Mouse (Mus musculus) embryonic facial prominence, embryonic 14.5 days (tissue): ENCODE results near the gene R3hcc1l. TPM values are rescaled to one million over a fixed set of nuclear protein-coding genes. Genes with fewer than 3 reads are reported as not detected.
A peak's percentile ranks its signal among the peaks of the same experiment; 100 is the strongest.

ENCODE experiments used
- ATAC-seq: fragments of 200-750 bp; cut with Nextera tagmentation; 2 replicates; pipeline ENCODE4 v1.8.0; 2017; ENCODE audit warnings: low read depth, moderate number of reproducible peaks, moderate TSS enrichment
- DNase-seq: peaks from one replicate; pipeline ENCODE4 v3.0.0-alpha.2; 2015; ENCODE audit warnings: low spot score
- H3K27ac ChIP-seq: fragments of 300-500 bp; sonication (generic); replicated peaks from 2 replicates; pipeline ENCODE4 v1.5.1; 2014; ENCODE audit warnings: low read depth, mild to moderate bottlenecking, low read length, moderate library complexity
- H3K27me3 ChIP-seq: fragments of 300-500 bp; sonication (generic); replicated peaks from 2 replicates; pipeline ENCODE4 v1.6.1; 2014; ENCODE audit warnings: low read length; ENCODE audit not compliant: control insufficient read depth, insufficient read depth
- H3K36me3 ChIP-seq: fragments of 300-500 bp; sonication (generic); 2 replicates; pipeline ENCODE4 v1.6.1; 2014; ENCODE audit warnings: low read length, mixed read lengths; ENCODE audit not compliant: control insufficient read depth, insufficient read depth
- H3K4me1 ChIP-seq: fragments of 300-500 bp; sonication (generic); 2 replicates; pipeline ENCODE4 v1.6.1; 2014; ENCODE audit warnings: antibody characterized with exemption, low read length; ENCODE audit not compliant: control insufficient read depth, insufficient read depth
- H3K4me2 ChIP-seq: fragments of 300-500 bp; sonication (generic); 2 replicates; pipeline ENCODE4 v1.6.1; 2014; ENCODE audit warnings: low read depth, mild to moderate bottlenecking, low read length, moderate library complexity, mixed read lengths
- H3K4me3 ChIP-seq: fragments of 300-500 bp; sonication (generic); 2 replicates; pipeline ENCODE4 v1.5.1; 2014; ENCODE audit warnings: low read depth, mild to moderate bottlenecking, low read length
- H3K9ac ChIP-seq: fragments of 300-500 bp; sonication (generic); 2 replicates; pipeline ENCODE4 v1.6.1; 2014; ENCODE audit warnings: low read depth, mild to moderate bottlenecking, low read length, moderate library complexity, mixed read lengths
- H3K9me3 ChIP-seq: fragments of 300-500 bp; sonication (generic); 2 replicates; pipeline ENCODE4 v1.6.1; 2016; ENCODE audit warnings: low read length; ENCODE audit not compliant: control insufficient read depth
- WGBS: fragments of 180-500 bp; shearing (Covaris S2); extraction: QIAGEN DNeasy Blood & Tissue Kit; methylation state at CpG from one replicate; pipeline ENCODE4 v1.1.7; 2014; 5-methylcytosine and 5-hydroxymethylcytosine counted together
- polyA plus RNA-seq: library from polyadenylated mRNA; unstranded; fragments of >200 nt; fragmentation: Nextera tagmentation; extraction: Ambion mirVana; gene quantifications from 2 replicates; pipeline ENCODE4 v1.2.1, GENCODE M21; 2014

Gene R3hcc1l
- polyA plus RNA-seq, 1 experiment from 2014 or later, result 23.0 TPM

DNA sequence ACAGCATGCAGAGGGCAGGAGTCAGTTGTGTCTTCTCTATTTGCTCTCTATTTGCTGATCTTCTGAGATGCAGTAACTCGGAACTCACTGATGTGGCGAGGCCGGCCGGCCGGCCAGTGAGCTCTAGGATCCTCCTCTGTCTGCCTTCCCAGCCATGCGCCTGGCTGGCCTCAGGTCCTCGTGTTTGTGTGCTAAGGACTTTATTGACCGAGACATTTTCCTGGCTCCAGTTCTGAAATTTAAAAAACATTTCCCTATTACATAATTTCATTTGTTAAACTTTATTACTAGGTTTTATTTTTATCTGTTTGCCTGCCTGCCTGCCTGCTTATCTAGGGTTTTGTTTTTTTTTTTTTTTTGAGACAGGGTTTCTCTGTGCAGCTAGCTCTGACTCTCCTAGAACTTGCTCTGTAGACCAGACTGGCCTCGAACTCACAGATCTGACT is 11.5 kb downstream of the R3hcc1l start:
- Histone ChIP-seq H3K36me3 (no peaks in the 10 kb centered on the region), H3K4me3 (no peak overlapping the region), H3K4me1 (no peaks in the 10 kb centered on the region), H3K9ac (no peak overlapping the region), H3K27me3 (no peaks in the 10 kb centered on the region), H3K4me2 (no peak overlapping the region), H3K9me3 (no peaks in the 10 kb centered on the region), H3K27ac (no peak overlapping the region)
- ATAC-seq (no peak), DNase-seq (no peak)
- 59% methylated on average over 9 of the region's 9 CpGs for WGBS

DNA sequence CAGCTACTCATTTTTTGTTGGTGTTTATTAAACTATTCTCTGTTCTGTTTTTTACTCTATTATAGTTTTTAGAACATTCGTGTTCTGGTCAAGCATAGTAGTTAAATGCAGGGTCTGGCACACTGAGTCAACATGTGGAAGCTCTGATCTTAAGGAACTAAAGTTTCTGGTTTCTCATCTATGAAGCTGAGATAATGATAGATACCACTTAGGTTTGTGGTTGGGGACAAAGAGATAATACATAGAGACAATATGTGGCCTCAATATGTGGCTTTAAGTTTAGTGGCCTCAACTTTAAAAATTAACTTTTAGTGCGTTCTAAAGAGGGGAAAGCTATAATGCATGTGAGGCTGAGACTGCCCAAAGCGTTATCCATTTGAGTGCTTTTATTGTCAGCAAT is 15.9 kb downstream of the R3hcc1l start:
- WGBS, result 88% methylated on average over 3 of the region's 3 CpGs
- Histone ChIP-seq H3K4me1 (peaks cover 5% of the 10 kb centered on the region; the same call in 1 of the 2 replicates), H3K36me3 (no peaks in the 10 kb centered on the region), H3K27me3 (no peaks in the 10 kb centered on the region), H3K9me3 (no peaks in the 10 kb centered on the region), H3K9ac (no peak overlapping the region), H3K4me3 (no peak overlapping the region), H3K4me2 (no peak overlapping the region), H3K27ac (no peak overlapping the region)
- DNase-seq (no peak), ATAC-seq (no peak)

DNA sequence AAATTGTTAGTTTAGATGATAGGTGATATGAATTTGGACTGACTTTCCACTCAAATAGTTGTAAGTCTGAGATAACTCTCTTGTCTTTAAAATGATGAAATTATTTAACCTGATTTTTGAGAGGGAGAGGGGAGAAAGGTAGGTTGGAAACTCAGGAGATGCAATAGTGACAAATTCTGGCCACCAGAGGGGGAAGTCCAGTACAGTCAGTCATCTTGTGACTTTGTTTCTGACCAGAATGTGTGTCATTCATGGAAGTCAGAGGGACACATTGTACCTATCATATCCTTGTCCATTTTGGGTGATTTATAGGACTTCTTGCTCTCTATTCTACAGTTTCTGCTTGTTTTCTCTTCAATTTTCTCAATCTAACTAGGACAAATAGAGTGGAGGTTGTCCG is 19.0 kb downstream of the R3hcc1l start:
- no peaks in the 10 kb centered on the region for H3K27me3 ChIP-seq
- no peaks in the 10 kb centered on the region for H3K9me3 ChIP-seq
- H3K4me2 ChIP-seq, result no peak overlapping the region
- H3K36me3 ChIP-seq, result no peaks in the 10 kb centered on the region
- H3K4me3 ChIP-seq, result no peak overlapping the region
- 97% methylated on average over 1 of the region's 1 CpGs for WGBS
- H3K27ac ChIP-seq, result no peak overlapping the region
- no peak for DNase-seq
- H3K9ac ChIP-seq, result no peak overlapping the region
- peaks cover 5% of the 10 kb centered on the region; the same call in 1 of the 2 replicates for H3K4me1 ChIP-seq
- ATAC-seq, result no peak

DNA sequence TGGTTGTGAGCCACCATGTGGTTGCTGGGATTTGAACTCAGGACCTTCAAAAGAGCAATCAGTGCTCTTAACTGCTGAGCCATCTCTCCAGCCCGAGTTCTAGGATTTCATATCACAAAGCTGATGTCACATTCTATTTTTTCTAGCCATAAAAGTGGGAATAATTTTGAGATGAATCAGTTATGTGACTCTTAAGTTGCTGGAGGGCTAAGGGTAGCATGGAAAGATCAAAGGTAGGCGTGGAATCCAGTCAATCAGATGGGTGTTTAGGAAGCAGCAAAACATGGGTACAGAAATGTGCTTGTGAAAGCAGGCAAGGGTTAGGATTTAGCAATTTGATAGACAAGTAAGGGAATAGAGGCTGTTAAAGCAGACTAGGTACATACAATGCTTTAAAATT is 20.4 kb downstream of the R3hcc1l start:
- DNase-seq (no peak), ATAC-seq (no peak)
- no peak overlapping the region for H3K4me3 ChIP-seq
- no peaks in the 10 kb centered on the region for H3K9me3 ChIP-seq
- H3K4me2 ChIP-seq, result no peak overlapping the region
- no peaks in the 10 kb centered on the region for H3K36me3 ChIP-seq
- no peak overlapping the region for H3K27ac ChIP-seq
- peaks cover 5% of the 10 kb centered on the region; the same call in 1 of the 2 replicates for H3K4me1 ChIP-seq
- 76% methylated on average over 2 of the region's 2 CpGs for WGBS
- H3K9ac ChIP-seq, result no peak overlapping the region
- no peaks in the 10 kb centered on the region for H3K27me3 ChIP-seq

DNA sequence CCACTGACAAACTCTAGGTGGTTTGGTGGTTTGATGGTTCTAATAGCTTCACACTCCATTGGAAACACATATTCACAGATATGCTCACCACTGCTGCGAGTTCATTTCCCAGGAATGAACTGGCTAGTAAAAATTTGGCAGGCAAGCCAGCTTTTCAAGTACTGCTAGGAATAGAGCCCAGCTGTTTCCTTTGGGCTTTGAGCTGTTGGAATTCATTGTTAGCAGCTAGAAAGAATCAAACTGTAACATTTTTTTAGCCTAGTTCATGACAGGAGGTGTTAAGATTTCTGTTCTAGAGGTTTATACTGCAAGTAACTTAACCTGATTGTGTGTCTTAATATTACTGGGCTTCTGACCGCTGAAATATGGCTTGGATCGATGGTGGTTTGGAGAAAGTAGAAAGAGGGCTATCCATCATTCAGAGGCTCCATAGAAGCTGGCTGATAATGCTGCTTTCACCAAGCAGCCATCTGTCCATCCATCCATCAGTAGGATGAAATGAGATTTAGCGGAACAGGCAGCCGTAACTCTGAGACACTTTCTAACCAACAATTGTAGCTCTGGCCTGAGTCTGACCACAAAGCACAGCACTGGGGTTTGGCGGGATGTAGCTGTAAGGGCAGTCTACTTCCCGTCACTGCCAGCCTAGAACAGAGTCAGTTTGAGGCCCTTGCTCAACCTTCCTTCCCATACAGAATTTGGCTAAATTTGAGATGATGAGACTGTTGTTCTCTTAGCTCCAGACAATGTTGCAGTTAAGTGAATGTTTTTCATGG is 21.0 kb downstream of the R3hcc1l start:
- H3K9me3 ChIP-seq, result no peaks in the 10 kb centered on the region
- ATAC-seq (no peak), DNase-seq (peak; percentile 34)
- H3K4me2 ChIP-seq, result no peak overlapping the region
- H3K9ac ChIP-seq, result no peak overlapping the region
- 71% methylated on average over 7 of the region's 7 CpGs for WGBS
- peaks cover 5% of the 10 kb centered on the region; the same call in 1 of the 2 replicates for H3K4me1 ChIP-seq
- H3K27me3 ChIP-seq, result no peaks in the 10 kb centered on the region
- no peak overlapping the region for H3K4me3 ChIP-seq
- H3K27ac ChIP-seq, result no peak overlapping the region
- H3K36me3 ChIP-seq, result no peaks in the 10 kb centered on the region

DNA sequence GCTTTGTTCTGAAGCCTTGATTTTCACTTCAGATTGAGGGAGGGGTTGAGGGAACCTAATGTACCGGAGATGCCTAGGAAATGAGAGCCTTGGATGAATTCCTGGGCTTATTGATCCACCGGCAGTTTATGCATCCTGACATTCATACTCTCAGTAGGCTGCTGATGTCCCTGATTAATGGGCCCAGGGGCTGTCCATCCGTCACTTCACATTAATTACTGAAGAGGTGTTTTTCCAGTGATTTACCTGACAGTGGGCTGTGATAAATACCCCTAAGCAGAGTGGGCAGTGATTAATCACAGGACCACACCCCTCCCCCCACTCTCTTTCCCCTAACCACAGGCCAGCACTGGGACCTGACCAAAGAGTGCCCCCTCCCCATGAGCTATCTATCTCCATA is 22.1 kb downstream of the R3hcc1l start:
- H3K9me3 ChIP-seq, result no peaks in the 10 kb centered on the region
- WGBS, result 57% methylated on average over 3 of the region's 3 CpGs
- H3K9ac ChIP-seq, result no peak overlapping the region
- ATAC-seq, result no peak
- no peak overlapping the region for H3K27ac ChIP-seq
- no peak overlapping the region for H3K4me3 ChIP-seq
- H3K27me3 ChIP-seq, result no peaks in the 10 kb centered on the region
- peaks cover 5% of the 10 kb centered on the region; the same call in 1 of the 2 replicates for H3K4me1 ChIP-seq
- no peak for DNase-seq
- H3K36me3 ChIP-seq, result no peaks in the 10 kb centered on the region
- H3K4me2 ChIP-seq, result no peak overlapping the region

DNA sequence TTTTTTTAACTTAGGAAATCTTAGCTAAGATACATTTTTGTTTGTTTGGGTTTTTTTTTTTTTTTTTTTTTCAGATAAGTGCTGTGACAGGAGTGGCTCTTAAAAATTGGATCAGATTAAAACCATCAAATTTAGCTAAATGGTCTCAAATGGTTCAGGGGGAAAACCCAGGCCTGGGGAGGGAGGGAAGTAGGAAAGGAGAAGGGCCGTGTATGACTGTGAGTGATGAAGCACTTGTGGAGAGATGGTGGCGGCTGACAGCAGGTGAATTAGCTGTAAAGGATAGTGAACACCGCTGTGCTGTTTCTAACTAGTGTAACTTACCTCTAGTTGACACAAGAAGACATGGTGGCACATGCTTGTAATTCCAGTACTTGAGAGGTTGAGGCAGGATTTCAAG is 40.1 kb downstream of the R3hcc1l start:
- Histone ChIP-seq H3K9me3 (no peaks in the 10 kb centered on the region), H3K9ac (no peak overlapping the region), H3K36me3 (peaks cover 13% of the 10 kb centered on the region), H3K27ac (no peak overlapping the region), H3K4me3 (no peak overlapping the region), H3K4me2 (no peak overlapping the region), H3K4me1 (no peaks in the 10 kb centered on the region), H3K27me3 (no peaks in the 10 kb centered on the region)
- ATAC-seq (no peak), DNase-seq (no peak)
- 80% methylated on average over 3 of the region's 3 CpGs for WGBS

DNA sequence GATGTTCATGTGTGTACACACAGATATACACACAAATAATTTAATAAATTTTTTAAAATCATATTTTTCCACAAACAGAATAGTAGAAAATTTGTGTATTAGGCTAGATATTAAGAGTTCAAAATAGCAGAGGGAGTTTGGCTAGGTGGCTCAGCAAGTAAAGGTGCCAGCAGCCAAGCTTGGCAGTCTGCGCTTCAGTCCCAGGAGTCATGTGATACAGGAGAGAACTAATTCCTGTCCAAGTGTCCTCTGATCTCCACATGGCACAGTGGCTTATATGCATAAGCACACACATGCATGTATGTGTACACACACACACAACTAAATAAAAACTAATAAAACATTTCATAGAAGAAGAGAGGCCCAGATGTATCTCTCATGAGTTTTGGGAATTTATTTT is 43.4 kb downstream of the R3hcc1l start:
- 94% methylated on average over 1 of the region's 1 CpGs for WGBS
- no peaks in the 10 kb centered on the region for H3K4me1 ChIP-seq
- no peaks in the 10 kb centered on the region for H3K9me3 ChIP-seq
- no peak overlapping the region for H3K9ac ChIP-seq
- ATAC-seq, result no peak
- H3K27ac ChIP-seq, result no peak overlapping the region
- H3K4me3 ChIP-seq, result no peak overlapping the region
- H3K4me2 ChIP-seq, result no peak overlapping the region
- H3K36me3 ChIP-seq, result peaks cover 13% of the 10 kb centered on the region
- no peak for DNase-seq
- H3K27me3 ChIP-seq, result no peaks in the 10 kb centered on the region

DNA sequence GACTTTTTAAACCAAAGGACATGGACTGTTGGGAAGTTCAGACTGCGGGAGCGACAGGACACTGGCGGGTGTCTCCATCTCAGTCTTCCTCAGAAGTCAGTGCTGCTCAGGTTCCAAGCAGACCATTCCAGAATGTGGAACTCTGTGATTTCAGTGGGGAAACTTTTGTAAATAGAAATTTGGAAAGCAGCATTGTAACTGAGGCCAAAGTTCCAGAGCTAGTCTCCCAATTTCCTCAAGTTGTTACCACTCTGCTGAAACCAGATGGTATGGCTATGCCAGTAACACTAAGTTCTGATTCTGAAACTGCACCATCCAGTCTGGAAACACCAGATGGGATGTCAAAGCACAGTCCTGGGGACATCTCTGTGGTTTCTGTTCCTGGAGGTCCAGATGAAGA is 44.4 kb downstream of the R3hcc1l start:
- H3K9me3 ChIP-seq, result no peaks in the 10 kb centered on the region
- no peak overlapping the region for H3K4me2 ChIP-seq
- H3K27me3 ChIP-seq, result no peaks in the 10 kb centered on the region
- H3K4me1 ChIP-seq, result no peaks in the 10 kb centered on the region
- H3K9ac ChIP-seq, result no peak overlapping the region
- no peak overlapping the region for H3K4me3 ChIP-seq
- 92% methylated on average over 3 of the region's 3 CpGs for WGBS
- no peak overlapping the region for H3K27ac ChIP-seq
- peaks cover 13% of the 10 kb centered on the region for H3K36me3 ChIP-seq
- DNase-seq (no peak), ATAC-seq (no peak)
